Mouse (Mus musculus): ENCODE results near the gene Kif18b. TPM values are rescaled to one million over a fixed set of nuclear protein-coding genes. Genes with fewer than 3 reads are reported as not detected.

Gene Kif18b
- total RNA-seq, 2 experiments from 2014 or later: 0.46 TPM; not detected in 1

DNA sequence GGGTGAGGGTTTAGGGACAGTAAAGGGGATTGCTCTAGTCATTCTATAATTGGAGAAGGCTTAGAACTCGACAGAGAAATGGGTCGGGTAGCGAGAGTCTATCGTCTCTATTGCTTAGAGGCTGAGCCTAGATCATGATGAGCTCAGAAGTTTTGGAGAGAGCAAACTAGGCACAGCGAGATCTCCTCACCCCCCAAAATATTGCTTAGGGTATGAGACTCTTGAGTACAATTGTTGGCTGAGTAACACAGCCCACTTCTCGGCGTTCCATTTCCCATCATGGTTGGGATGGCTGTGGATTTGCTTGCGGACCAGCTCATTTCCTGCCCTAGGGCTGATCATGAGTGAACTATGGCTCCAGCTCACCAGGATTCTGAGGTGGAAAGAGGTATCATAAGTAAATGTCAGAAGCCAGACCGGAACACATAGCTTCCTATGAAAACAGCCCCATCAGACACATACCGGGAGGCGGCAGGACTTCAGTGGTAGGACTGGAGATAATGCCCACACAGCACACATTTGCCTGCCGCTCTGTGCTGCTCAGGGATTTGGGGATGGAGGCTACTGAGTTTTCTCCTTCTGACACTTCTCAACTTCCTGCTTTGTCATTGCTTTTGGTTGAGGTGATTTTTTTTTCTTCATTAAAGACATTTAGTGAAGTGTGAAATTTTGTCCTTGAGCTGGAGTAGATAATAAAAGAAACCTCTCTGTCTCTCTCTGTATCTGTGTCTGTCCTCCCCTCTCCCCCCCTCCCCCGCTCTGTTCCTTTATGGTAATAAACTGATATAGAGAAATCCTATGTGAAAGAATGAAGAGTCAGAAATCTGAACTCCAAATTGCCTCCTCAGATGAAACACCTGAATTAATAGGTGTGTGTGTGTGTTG lies 43.4 kb downstream of the Kif18b start:
- no peak for DNase-seq (ENCODE audit: low spot score in 2 of 2)

DNA sequence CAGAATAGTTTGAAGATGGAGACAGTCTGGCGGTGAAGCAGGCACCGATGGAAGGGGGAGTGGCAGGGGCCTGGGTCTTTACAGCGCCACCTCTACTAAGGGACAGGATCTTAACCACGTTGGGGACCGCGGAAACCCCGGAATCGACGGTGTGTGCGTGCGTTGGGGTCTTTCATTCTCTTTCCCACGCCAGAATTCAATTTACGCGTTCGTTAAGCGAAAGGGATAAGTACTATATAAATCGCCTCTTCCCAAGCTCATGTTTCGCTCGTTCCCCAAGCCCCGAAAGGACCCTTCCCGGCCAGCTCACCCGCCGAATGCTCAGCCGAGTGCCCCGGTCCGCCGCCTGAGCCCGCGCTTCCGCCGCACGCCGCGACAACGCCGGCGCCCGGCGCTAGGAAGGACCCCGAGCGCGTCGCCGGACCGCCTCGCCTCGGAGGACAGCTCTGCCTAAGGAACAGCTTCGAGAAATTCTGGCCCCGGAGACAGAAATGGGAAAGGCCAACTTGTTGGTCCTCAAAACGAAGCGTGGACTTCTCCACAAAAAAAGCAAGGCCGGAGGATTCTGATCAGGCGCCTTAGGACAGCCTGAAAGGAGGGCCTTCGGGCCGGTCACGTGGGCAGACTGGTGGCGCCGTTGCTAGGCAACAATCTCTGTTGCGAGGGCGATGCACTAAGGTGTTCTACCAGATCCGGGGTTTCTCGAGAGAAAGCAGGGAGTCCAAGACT lies 44.2 kb downstream of the Kif18b start, which contains the start of the genes Eftud2 and Ccdc103:
Gene Eftud2 (minus strand): TSS at position 401 of the 729 bp plus-strand sequence.
Gene Ccdc103 (plus strand): TSS at position 620 of the 729 bp plus-strand sequence.
- DNase-seq (ENCODE audit: low spot score in 2 of 2): peak; percentile 94

GRCm38 (mm10) chr11:102879558-102879957 lies 45.4 kb downstream of the Kif18b start:
- DNase-seq (ENCODE audit: low spot score in 2 of 2): no peak

- DNase-seq (ENCODE audit: low spot score in 2 of 2): peak; percentile 32 to 63
Measured at GRCm38 (mm10) chr11:102874801-102875334, 50.1 kb downstream of the Kif18b start.

DNA sequence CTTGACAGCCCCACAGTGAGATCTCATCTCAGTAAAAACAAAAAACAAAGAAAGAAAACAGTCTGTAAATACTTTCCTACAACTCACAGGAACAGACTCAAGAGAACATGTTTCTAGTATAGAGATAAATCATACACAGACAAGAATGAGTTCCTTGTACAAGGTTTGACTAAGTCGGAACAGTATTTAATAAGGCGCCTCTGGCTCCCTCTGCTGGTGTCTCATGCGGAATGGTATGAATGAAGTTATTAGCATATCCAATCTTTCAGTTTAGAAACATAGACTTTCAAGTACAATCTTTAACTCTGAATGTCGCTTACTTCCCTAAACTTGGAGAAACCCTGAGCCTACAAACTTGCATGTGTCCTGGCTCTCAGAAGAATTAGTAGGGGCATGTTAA lies 60.7 kb downstream of the Kif18b start:
- DNase-seq (ENCODE audit: low spot score in 2 of 2): peak; percentile 59 to 72

DNA sequence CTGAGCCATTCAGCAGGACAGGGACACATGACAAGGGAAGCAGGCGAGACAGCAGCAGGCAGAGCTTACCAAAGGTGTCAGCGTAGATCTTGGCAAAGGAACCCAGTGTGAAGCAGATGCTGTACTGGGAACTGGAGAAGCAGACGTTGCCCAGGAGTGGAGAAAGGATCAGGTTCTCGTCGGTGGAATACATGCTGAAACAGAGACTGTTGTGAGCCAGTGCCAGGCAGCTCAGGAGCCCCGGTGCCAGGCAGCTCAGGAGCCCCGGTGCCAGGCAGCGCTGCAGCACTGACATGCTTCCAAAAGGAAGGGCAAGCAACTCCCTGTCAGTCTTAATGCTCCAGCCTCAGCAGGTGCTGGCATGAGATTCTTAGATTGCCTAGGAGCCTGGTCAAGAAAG lies 65.0 kb downstream of the Kif18b start:
- DNase-seq (ENCODE audit: low spot score in 2 of 2): peak; percentile 36 to 48

DNA sequence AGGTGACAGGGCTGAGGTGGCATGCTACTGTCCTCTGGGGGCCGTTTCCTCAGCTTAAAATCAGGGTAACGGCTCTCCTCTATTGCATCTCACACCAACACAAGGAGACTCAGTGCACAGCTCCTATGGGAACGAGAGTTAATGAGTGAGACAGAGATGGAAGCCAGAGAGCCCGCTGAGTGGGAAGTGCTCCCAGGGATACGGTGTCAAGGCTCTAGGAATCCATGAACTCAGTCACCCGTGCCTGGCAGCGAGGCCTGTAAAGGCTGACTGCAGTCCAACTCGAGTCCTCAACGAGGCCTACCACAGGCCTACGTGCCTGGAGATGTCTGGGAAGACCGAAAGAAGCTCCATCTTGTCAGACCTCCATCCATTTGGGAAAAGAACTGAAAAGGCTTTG lies 66.0 kb downstream of the Kif18b start:
- DNase-seq (ENCODE audit: low spot score in 2 of 2): no peak

DNA sequence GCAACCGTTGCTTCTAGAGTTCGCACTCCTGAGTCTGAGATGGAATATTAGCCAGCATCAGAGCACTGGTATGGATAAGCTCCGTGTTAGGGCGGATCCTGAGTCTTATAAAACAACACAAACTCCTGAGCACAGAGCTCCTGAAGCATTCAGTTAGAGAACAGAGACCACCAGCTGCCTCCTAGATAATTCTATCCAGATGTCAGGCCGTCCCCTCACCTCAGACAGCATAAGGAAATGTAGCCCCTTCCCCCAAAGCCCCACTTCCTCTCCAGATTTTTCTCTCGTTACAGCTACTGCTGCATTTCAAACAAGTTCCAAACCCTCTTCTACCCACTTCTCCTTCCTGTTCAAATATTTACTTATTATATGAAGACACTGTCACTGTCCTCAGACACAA lies 69.0 kb downstream of the Kif18b start:
- DNase-seq (ENCODE audit: low spot score in 2 of 2): no peak

Other genes starting within 250 kb of the Kif18b start
- 10 to 100 TPM; 26.1 to 29.0 TPM for gene Ccdc43, start 227.3 kb downstream of the Kif18b start, total RNA-seq (2021)
- 100 to 1,000 TPM; 125 to 129 TPM for gene Adam11, start 163.7 kb downstream of the Kif18b start, total RNA-seq (2021)
- gene Gjc1, start 105.4 kb downstream of the Kif18b start, total RNA-seq (2021): 1 to 10 TPM; 3.2 to 4.8 TPM
- 1 to 10 TPM; 2.0 to 7.4 TPM for gene Higd1b, start 89.3 kb downstream of the Kif18b start, total RNA-seq (2021)
- 100 to 1,000 TPM; 118 to 122 TPM for gene Eftud2, start 44.1 kb downstream of the Kif18b start, total RNA-seq (2021)
- 1 to 10 TPM; 1.4 TPM for gene Ccdc103, start 43.9 kb downstream of the Kif18b start, total RNA-seq (2021)
- gene Fam187a, start 40.0 kb downstream of the Kif18b start, total RNA-seq (2021): under 1 TPM in 1 of 2 experiments, not detected in 1; 0.42 TPM
- gene Gfap, start 24.2 kb downstream of the Kif18b start, total RNA-seq (2021): 100 to 1,000 TPM; 137 to 174 TPM
- 10 to 100 TPM; 12.3 to 15.7 TPM for gene C1ql1, start 21.6 kb upstream of the Kif18b start, total RNA-seq (2021)
- gene Nmt1, start 103.1 kb upstream of the Kif18b start, total RNA-seq (2021): 100 to 1,000 TPM; 130 to 131 TPM
- gene Dcakd, start 103.2 kb upstream of the Kif18b start, total RNA-seq (2021): 10 to 100 TPM; 44.4 to 44.6 TPM
- gene Plcd3, start 176.5 kb upstream of the Kif18b start, total RNA-seq (2021): 10 to 100 TPM; 20.4 to 21.7 TPM
- 10 to 100 TPM; 85.2 to 90.4 TPM for gene Acbd4, start 176.6 kb upstream of the Kif18b start, total RNA-seq (2021)
- gene Hexim1, start 191.1 kb upstream of the Kif18b start, total RNA-seq (2021): 10 to 100 TPM; 42.6 to 52.8 TPM
- 10 to 100 TPM; 16.1 to 16.2 TPM for gene Hexim2, start 207.3 kb upstream of the Kif18b start, total RNA-seq (2021)
- 100 to 1,000 TPM; 169 to 206 TPM for gene Fmnl1, start 246.0 kb upstream of the Kif18b start, total RNA-seq (2021)

All from left cerebral cortex, adult 18-20 months (tissue).